In the genomic region with DNA sequence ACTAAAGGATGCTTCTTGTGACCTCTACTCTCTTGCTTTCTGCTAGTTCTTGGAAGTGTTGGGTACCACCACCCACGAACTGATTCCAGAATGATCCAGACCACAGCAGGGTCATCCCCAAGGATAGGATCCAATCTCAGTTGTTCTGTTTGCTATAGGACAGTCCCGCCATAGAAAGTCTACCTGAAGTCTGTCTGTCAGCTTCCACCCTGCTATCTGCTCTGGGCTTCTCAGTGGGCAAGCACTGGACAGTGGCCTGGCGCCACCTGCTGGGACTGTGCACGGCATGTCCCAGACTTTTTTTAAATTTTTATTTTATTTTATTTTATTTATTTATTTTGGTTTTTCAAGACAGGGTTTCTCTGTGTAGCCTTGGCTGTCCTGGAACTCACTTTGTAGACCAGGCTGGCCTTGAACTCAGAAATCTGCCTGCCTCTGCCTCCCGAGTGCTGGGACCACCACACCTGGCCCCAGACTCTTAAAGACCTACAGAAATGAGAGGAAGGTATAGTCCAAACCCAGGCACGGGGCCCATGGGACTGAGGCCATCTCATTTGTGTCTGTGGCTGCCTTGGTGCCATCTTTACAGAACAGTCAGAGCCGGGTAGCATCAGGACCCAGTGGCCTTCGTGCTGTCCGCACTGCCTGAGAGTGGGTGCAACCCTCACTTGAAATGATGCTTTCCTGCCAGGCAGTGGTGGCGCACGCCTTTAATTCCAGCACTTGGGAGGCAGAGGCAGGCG, we compare ENCODE assay signal across 8 mouse cellular contexts.
DNase-seq lines count a peak whose midpoint lies in the region.

No protein-coding gene starts in this region.

- DNase-seq in embryo, embryonic 10 days (ENCODE audit: low spot score) = peak; percentile 72
- no peak for DNase-seq in embryo, embryonic 9.5 days (ENCODE audit: extremely low spot score)
- peak; percentile 69 for DNase-seq in ovary, postnatal 36 days (ENCODE audit: low spot score)
- DNase-seq in ovary, postnatal 14 days (ENCODE audit: low spot score) = no peak
- DNase-seq in cerebellum, postnatal 14 days = peak; percentile 76 to 84
- DNase-seq in kidney, postnatal 10 days = peak; percentile 91
- peak; percentile 64 for DNase-seq in lung, postnatal 25 days (ENCODE audit: low spot score)
- peak; percentile 66 for DNase-seq in thymus, postnatal 4 days

Comparison
In these comparisons a context has a peak if more than half of its experiments do, and no peak if none do; other contexts are left out.
1. DNase-seq: peak in embryo, embryonic 10 days (single experiment), ovary, postnatal 36 days (single experiment), cerebellum, postnatal 14 days (2 of 2), kidney, postnatal 10 days (single experiment), lung, postnatal 25 days (single experiment) and thymus, postnatal 4 days (single experiment); none in embryo, embryonic 9.5 days (single experiment) and ovary, postnatal 14 days (single experiment).